Mouse (Mus musculus) heart, postnatal 25 days (tissue): Measurements from ENCODE around the gene Pla2g1b. TPM values are rescaled to one million over a fixed set of nuclear protein-coding genes. Genes with fewer than 3 reads are reported as not detected.
A peak's percentile ranks its signal among the peaks of the same experiment; 100 is the strongest.

Experiments
- DNase-seq: peaks from one replicate; pipeline ENCODE4 v3.0.0; 2022; ENCODE audit warnings: low spot score
- intact Hi-C: fragments of 180-260 bp; cut with DNase I; formaldehyde crosslinking; loops from one replicate; pipeline ENCODE4 v1.15.1; 2025
- total RNA-seq, 2 experiments: library from RNA; stranded (reverse); gene quantifications; 2 replicates each; pipeline ENCODE4 v1.2.3; 2021

The Pla2g1b gene
- total RNA-seq: not detected

DNA sequence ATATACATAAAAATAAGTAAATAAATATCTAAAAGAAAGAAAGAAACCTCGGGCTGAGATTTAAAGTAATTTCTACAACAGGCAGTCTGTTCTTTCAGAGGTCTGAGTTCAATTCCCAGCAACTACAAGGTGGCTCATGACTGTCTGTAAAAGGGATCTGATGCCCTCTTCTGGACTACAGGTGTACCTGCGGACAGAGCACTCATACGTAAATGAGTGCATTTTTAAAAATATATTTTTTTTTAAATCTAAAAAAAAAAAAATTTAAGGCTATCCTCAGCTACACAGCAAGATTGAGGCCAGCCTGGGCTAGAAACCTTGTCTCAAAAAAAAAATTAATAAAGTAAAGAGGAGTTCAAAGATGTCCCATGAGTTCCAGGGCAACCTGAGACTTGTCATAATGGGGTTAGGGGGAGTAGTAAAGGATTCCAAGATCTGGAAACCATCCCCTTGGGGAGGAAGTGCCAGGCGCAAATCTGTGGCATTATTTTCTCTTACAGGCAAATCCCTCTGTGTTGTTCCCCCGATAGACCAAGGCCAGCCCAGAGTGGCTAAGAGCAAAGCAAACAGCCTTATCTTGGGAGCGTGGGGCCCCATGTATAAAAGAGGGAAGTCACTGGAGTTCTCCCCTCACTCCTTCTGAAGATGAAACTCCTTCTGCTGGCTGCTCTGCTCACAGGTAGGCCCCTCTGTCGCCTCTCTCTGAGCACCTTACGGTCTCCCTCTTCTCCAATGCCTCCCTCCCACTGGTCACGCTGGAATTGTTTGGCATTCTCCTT lies at the start of gene Pla2g1b:
TSS of gene Pla2g1b (plus strand) at position 621 of the 779 bp plus-strand sequence.
- no peak for DNase-seq
- intact Hi-C loops: no loop called here

DNA sequence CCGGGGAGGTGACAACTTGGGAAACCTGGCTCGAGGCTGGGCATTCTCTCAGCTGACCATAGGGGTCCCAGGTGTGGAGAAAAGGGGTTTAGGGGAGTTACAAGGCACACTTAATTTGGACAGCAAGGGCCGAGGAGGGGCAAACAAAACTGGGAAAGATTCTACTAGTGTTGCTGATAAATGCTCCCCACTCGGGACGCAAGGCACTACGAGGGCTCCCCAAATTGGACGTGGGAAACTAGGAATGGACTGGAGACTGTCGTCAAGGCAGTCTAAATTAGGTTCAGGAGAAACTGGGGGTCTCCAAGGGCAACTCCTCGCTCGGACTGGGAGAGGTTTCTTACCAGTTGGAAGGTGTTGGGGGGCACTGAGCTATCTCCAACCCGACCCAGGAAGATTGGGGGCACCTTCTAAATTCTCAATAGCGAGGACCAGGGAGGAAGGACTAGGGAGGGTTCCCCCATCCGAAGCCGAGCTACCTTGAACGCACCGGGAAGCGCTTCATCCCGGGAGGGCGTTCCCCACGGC lies 37.2 kb upstream of the Pla2g1b start:
- intact Hi-C loops: no loop called here
- no peak for DNase-seq

DNA sequence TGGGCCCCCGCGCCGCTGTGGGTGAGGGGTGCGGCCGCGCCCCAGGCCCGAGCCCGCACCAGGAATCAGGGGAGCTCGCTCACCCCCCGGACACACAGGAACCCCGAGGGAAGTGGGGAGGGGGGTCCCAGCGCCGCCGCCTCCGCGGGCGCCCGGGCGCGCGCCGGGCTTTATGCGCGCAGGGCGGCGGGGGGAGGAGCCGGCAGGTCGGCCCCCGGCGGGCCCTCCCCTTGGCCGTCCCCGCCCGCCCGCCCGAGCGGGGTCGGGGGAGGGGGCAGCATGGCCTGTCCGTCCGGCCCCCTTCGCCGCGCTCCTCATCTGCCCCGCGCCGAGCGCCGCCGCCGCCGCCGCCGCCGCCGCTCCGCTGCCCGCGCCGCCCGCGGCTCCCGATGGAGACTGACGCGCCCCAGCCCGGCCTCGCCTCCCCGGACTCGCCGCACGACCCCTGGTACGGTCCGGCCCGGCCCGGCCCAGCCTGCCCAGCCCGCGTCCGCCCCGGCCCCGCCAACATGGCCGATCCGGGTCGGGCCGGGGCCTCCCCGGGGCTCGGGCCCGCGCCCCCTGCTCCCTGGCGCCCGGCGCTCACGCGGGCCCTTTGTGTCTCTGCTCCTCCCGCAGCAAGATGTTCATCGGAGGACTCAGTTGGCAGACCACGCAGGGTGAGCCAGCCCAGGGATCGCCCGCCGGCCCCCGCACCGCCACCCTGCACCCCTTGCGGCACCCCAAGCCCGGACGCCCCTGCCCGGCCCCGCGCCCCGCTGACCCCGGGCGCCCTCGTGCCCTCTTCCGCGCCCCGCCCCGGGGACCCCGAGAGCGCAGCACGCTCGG lies 36.5 kb upstream of the Pla2g1b start, which contains the start of gene Msi1:
TSS of gene Msi1 (plus strand) at position 241 of the 828 bp plus-strand sequence.
- intact Hi-C loops: no loop called here
- no peak for DNase-seq

DNA sequence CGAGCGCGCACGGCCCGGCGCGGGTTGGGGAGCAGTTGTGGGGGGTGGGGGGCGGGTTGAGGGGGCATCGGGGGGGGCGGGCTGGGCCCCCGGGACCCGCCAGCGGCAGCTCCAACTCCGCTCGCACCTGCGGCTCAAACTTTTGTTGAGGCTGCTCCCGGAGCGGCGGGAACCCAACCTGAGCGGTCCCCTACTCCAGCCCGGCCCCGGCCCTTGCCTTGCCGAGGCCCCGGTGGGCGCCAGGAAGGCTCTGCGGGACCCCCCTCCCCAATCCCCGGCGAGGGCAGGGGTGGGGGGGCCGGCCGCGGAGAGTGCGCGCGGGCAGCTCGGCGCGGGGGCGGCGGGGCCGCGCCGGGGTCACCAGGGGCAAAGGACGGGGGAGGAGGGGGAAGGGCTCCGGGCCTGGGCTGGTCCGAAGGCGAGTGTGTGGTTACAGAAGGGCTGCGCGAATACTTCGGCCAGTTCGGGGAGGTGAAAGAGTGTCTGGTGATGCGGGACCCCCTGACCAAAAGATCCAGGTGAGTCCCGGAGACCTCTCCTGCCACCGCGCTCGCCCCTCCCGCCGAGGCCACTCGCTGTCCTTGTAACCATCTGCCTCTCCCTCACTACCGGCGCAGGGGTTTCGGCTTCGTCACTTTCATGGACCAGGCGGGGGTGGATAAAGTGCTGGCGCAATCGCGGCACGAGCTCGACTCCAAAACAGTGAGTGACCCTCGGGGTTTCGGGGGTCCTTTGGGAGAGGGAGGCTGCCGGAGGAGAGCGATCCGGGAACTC lies 35.7 kb upstream of the Pla2g1b start:
- DNase-seq: no peak
- intact Hi-C loops: no loop called here

DNA sequence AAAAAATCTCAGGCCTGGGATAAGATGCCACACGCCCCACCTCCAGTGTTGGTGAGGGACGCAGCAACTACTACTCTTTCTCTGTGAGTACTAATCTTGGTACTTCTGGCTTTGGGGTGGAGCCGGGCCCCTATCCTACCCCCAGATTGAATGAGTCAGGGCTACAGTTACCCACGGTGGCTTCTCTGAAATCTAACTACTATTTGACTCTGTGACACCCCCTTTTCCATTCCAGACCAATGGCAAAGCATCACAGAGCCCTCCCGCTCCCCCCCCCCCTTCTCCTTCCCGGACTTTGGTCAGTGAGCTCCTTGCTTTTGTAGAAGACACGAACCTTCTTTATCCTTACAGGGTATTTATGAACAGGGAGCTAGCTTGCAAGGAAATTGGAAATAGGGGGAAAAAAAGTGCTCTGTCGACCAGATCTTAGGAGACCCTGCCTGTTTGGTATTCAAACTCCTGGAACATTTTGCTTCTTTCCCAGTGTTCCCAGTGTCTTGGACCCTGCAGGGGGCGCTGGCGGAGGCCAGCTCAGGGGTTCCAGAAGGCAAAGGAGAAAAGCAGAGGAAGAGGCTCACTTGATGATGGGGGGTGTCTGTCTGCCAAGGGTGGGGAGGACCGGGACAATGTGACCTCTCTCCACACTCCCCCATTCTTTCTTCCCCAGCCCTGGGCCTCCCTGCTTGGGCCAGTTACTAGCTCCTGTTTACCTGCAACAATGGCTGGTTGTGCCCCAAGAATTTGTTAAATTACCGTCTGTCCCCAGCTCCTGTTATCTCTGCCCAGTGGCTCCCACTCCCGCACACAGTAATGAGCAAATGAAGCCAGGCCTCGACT lies 34.8 kb upstream of the Pla2g1b start:
- no peak for DNase-seq
- intact Hi-C loops: no loop called here

DNA sequence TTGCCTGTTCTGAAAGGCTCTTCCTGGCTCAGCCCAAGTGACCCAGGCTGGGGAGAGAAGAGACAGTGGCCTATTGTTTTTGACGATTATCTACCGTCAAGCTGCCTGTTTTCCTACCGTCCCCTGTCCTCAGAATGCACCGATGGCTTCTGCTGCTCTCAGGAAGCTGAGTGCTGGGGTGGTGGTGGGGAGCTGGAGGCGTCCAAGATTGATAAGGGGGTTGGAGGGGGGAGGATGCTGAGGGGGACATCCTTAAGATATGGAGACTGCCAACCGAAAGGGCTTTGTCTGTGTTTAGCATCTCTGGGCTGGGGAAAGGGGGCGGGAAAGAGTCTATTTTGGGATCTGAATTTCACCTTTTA lies 34.2 kb upstream of the Pla2g1b start:
- intact Hi-C loops: no loop called here
- no peak for DNase-seq

DNA sequence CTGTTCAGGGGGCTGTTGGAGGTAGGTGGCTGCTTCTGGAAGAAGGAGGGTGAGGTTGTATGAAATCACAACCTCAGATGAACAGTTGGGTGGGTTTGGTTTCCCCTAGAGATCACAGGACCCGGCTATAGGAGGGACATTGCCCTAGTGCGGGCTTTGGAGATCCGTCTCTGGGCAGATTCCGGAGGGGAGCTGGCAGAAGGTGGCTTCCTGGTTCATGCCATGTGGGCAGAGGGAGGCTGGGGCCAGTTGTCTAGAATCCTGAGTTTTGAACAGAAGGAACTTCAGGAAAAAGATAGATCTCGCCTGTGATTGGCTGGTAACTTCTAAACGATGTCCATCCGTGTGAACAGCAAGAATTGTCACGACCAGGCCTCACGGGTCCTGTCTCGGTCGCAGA lies 33.7 kb upstream of the Pla2g1b start:
- DNase-seq: no peak
- intact Hi-C loops: no loop called here

DNA sequence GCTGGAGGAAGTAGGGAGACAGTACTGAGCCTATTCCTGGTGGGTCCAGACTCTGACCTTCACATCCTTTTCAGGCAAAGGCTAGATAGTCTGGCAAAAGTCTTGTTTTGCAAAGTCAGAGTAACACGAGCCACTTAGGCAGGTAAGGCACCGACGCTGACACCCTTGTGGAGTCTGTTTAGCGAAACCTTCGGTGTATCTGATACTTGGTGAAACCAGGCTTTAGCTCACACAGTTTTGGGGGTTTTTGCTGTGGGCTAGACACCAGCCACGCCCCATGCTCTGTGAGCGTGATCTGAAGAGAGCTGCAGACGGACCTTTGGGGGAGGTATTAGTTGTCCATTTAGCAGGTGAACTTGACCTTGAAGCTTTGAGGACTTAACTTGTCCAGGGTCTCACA lies 32.9 kb upstream of the Pla2g1b start:
- intact Hi-C loops: no loop called here
- DNase-seq: no peak

DNA sequence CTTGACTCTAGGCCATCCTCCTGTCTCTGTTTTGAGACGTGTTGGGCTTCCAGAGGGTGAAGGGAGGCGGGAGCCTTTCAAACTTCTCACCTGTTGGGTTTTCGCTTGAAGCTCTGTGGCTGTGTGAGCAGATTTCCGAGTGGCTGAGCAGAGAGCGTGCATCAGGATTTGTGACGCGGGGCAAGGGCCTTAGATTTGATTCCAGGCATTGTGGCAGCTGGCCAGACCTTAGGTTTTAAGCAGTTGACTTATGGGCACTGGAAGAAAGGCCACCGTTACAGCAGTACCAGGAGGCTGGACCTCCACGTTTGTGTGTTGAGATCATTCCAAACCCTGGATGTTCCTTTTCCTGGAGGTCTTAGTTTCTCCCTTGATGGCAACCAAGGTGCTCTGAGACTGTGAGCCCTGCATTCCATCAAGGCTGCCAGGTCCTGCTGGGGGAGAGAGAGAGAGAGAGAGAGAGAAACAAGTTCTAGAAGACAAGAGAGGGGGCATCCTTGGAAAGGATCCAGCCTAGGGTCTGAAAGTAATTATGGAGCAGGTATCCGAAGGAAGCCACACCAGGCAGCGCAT lies 31.7 kb upstream of the Pla2g1b start:
- no peak for DNase-seq
- intact Hi-C loops: no loop called here

DNA sequence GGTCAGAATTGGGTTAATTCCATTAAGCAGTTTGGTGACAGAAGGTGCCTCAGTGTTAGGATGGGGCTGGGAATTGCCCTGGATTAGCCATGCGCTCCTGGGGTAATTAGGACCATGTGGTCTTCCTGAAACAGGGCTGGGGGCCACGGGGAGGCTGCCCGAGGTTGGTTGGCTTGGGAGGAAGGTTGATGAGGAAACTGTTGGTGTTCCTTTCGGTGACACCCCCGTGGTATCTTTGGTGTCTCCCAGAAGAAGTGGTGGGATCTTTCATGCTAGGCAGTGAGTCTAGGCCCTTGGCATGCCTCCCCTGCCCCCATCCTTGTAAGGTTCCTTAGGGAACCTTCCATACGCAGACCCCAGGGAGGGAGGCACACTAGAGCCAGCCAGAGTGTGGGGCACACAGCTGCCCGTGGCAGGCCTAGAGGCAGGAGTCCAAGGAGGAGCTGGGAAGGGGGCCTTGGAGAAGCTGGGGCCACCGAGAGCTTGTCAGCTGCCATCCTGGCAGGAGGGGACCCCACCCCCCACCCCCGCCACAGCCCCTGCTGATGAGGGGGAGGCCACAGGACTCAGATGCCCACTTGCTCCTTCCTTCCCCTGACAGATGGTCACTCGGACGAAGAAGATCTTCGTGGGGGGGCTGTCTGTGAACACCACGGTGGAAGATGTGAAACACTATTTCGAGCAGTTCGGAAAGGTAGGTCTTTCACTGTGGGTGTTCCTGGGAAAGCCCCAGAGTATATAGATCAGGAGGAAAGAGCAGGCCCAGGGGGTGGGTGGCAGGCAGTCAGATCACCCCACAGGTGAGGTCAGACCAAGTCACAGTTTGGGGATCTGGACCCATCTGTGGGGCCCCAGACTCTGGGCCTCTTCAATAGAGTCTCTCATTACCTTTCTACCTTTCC lies 31.0 kb upstream of the Pla2g1b start:
- no peak for DNase-seq
- intact Hi-C loops: no loop called here

DNA sequence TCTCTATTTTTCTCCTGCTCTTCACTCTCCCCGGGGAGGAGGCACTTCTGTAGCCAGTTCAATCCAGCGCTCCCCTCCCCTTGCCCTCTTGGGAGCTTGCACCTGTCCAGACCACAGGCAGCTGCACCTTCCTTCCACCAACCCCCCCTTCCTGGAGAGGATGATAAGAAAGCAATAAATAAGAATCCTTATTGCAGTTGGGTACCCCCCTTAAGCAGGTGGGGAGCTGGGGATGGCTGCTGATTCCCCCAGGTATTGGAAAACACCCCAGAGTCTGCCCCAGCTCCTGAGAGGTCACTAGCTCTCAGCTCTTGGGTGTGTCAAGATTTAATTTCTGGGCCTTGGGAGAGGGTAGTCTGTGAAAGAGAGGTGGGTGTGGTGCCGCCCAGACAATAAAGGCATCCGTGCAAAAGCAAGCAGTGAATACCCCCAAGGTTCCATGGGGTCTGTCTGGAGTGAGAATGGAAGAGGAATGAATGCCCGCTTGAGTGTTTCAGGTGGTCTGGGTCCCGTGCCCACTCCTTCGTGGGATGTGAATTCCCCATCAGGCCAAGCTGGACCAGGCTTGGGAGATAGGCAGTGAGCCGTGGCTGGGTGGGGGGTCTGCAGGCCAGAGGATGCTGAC lies 30.2 kb upstream of the Pla2g1b start:
- intact Hi-C loops: no loop called here
- DNase-seq: no peak

DNA sequence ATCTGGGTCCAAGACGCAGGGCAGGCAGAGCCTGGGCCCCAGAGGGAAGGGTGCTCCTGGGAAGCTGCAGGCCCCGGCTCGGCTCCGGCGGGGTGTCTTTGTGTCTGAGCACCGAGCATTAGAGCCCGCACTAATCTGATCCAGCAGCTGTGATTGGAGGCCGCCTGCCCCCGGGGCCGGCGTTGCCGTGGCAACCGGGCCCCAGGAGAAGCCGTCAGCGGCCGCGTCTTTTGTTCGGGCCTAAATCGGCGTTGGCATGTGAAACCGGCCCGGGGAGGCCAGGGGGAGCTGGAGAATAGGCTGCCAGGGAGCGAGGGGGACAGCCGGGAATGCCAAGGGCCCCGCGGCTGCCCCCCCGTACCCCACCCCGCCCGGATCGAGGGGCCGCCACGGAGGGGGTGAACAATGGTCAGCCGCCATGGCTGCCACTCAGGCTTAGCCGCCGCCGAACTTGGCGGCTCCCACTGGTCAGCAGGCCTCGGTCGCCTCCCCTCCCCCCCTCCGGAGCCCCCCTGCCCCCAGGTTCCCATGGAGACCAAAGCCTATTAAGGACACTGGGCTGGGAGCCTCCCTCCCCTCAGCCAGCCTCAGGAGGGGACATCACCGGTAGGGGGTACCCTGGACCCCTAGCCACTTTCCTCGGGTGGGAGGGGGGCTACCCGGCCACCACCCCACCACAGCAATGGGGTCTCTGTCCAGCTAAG lies 29.5 kb upstream of the Pla2g1b start:
- DNase-seq: peak; percentile 27
- intact Hi-C loops: no loop called here

DNA sequence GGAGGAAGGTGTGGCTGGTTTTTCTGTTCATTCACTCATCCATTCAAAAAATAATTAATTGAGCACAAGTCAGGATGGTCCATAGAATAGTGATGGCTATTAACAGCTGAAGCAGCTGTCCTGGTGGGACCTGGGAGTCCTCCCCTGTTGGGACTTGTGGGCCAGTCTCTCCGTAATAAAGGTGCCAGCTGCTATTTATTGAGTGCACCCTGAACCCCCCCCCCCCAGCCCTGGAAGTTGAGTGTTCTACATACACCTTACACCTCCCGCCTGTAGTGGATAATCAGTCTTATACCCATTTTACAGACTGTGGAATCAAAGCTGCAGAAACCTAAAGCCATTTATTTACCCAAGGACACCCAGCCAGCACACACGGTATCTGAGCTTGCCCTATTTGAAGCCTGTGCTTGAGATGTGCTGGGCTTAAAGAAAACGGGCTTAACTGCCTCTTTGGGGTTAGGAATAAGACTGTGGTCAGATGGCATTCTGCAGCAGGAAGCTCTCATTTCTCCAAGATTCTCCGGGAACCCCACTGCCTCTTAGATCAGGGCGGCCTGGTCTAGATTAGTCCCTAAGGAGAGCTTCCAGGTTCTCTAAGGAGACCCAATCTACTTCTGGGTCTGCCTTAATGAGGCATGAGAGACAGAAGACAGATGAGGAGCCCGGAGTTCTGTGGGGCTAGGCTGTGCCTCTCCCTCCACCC lies 28.7 kb upstream of the Pla2g1b start:
- DNase-seq: no peak
- intact Hi-C loops: no loop called here

DNA sequence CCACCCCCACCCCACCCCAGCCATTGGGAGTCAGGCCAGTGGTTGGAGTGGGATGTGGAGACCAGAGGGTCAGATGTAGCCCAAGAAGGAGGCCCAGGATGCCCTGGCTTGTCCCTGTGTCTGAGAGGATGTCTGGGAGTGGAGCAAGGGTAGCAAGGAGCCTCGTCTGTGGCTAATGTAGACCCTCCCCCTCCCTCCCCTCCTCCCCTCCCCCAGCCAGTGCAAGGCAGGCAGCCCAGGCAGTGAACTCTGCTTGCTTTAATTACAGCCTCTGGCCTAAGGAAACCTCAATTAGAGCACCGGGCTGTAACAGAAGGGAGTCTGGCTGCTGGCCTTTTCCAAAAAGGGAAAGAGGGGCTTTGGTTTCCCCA lies 28.1 kb upstream of the Pla2g1b start:
- no peak for DNase-seq
- intact Hi-C loops: no loop called here

DNA sequence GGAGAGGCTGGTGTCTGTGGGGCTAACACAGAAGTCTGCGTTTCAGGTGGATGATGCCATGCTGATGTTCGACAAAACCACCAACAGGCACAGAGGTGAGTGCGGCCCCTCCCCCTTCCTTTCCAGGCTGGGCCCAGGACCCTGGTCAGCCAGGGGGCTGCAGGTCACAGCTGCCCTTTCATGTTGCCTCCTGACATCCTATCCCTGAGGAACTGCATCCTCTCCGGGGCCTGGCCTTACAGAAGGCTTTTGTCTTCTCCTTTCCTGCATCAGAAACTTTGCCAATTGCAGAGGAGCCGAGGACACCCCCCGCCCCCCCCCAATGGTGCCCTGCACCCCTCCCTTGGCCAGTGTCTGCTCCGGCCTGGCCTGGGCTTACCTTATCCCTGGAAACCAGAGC lies 27.4 kb upstream of the Pla2g1b start:
- intact Hi-C loops: no loop called here
- no peak for DNase-seq

DNA sequence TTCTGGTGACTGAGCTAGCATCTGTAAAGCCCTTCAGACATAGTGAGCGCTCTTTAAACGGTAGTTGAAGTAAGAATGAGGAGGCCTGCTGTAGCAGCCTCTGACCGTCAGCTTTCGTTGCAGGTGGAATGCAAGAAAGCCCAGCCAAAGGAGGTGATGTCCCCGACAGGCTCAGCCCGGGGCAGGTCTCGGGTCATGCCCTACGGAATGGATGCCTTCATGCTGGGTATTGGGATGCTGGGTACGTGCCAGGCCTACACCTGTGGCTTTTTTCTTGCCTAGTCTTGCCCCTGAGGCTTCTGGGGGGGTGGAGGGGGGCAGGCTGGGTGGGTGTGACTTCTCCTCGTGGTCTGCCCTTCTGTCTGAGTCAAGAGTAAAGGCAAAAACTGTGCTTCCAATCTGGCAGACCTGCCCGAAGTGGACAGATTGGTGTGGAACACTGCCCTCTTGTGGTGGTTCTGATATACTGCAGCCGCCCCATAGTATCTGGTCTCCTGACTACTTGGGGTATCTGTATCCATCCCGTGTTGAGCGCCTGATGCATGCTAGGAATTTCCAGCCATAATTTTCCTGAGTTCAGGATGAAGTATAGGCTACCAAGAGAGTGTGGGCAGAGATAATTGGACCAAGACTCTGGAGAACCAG lies 24.7 kb upstream of the Pla2g1b start:
- intact Hi-C loops: loop anchor here (1.0 kb wide), 1 partner anchor 82 kb away; no protein-coding TSS in a partner anchor
- no peak for DNase-seq
